Mouse (Mus musculus) erythroblast, adult 5-6 weeks (primary cell): ENCODE data around the gene Samd4. TPM values are rescaled to one million over a fixed set of nuclear protein-coding genes. Genes with fewer than 3 reads are reported as not detected.

Experiments used
- ATAC-seq: replicated peaks from 2 replicates; pipeline ENCODE4 v1.8.0; 2016; ENCODE audit warnings: moderate number of reproducible peaks, mild to moderate bottlenecking, moderate TSS enrichment, inconsistent platforms; ENCODE audit not compliant: poor library complexity, low FRiP score, severe bottlenecking
- total RNA-seq, 2 experiments: library from RNA; stranded (forward) in 1 of 2; stranded (reverse) in 1 of 2; fragments of 150-400 nt in 1 of 2; fragments of 200-764, 138-1000 nt in 1 of 2; gene quantifications; 2 replicates each; pipeline versions ENCODE4 v1.2.3 to v1.2.4; 2015 to 2017; ENCODE audit warnings: low replicate concordance in 2 of 2

Gene Samd4
- total RNA-seq, 2 experiments from 2014 or later: 7.5 to 11.5 TPM

DNA sequence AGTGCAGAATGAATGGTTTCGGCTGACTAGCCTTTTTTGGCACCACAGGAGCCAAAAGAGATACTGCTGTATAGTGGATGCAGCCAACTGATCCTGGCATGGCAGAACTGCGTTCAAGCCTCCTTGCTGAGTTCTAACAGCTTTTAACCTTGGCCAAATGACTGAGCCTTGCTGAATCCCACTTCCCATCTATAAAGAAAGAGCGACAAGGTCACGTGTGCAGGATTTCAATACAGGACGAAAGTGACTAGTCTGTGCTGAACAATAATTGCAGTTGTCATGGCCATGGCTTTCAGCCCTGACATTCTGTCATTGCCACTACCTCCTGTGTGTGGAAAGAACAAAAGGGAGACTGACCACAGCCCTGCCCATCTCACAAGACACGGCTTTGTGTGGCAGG, 99.5 kb downstream of the Samd4 start:
- ATAC-seq: no peak

DNA sequence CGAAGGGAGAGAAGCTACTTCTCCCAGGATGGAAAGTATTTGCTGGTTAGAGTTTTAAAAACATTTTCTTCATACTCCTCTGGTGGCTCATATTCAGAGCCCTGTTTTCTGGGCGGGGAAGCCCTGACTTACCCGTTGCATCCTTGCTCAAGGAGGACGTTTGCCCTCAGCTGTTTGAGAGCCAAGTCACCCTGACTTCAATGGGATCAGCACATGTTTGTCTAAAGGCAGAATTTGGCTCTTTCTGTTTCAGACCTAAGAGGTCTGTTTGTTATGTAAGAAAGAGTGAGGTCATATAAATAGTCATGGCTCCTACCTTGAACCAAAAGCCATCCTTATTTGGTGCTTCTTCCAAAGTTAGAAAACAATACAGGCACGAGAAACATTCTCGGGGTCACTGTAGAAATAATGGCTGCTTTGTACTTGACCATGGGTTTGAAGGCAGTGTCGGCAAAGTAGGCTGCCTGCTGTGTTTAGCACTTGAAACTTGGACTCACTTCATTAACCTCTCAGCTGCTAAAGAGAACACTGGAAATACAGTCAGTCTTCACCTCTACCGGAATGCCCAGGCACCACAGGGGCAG, 102.0 kb downstream of the Samd4 start:
- no peak for ATAC-seq

DNA sequence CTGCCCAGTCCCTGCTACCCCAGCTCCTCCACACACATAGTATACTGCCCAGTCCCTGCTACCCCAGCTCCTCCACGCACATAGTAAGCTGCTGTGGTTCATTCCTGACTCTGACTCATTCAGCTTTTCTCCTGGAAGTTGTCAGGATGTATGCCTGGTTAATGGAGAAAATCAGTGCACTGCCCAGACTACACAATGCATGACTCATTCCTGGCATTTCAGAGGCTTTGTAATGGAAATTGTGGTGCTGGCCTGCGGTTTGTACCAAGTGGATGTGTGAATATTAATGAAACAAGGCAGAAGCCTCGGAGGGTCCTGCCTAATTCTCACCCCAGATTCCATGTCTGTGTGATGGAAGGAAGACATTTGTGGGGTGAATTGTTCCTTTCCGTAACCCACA, 107.0 kb downstream of the Samd4 start:
- no peak for ATAC-seq

DNA sequence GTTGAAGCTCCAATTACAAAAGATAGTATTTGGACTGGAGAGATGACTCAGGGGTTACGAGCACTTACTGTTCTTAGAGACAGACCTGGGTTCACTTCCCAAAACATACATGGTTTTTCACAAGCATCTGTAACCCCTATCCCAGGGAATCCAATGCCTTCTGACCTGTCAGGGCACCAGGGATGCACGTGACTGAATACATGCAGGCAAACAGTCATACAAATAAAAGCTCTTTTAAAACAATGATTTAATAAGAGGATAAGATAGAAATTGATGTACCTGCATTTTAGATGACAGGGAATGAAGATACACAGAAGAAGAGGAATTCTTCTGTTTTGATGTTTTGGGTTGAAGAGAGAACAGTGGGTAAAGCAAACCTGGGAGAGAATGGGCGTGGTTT, 107.8 kb downstream of the Samd4 start:
- no peak for ATAC-seq

- ATAC-seq: no peak
Measured at GRCm38 (mm10) chr14:46994704-46995103, 112.0 kb downstream of the Samd4 start.

DNA sequence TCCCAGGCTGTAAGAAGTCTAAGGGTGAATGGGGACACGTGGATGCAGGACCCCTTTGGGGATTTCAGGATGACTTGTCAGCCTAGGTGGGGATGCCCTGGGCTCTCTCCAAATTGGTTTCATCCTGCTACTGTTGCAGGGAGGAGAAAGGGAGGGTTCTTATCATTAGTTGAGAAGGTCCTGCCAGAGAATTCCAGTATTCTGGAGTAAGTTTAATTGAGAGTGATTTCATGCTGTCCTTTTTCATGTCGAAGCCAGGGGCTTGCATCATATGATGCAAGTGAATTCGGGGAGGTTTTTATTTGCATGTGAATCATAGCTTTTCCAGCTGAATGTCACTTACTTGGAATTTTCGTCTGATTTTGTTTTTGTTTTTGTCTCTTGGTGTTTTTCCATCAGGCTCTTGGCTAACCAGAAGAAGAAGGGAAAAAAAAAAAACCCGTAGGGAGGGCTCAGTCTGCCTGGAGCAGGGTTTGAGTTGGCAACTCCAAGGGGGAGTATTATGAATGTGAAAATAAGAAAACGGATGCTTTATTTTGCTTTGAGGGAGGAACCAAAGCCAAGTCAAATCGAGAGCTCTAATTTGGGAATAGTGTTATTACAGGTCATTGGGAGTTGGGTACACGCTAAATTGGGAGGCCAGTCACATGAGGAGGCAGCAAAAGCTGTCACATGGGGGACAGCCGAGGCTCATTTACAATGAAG, 116.8 kb downstream of the Samd4 start:
- ATAC-seq: no peak

DNA sequence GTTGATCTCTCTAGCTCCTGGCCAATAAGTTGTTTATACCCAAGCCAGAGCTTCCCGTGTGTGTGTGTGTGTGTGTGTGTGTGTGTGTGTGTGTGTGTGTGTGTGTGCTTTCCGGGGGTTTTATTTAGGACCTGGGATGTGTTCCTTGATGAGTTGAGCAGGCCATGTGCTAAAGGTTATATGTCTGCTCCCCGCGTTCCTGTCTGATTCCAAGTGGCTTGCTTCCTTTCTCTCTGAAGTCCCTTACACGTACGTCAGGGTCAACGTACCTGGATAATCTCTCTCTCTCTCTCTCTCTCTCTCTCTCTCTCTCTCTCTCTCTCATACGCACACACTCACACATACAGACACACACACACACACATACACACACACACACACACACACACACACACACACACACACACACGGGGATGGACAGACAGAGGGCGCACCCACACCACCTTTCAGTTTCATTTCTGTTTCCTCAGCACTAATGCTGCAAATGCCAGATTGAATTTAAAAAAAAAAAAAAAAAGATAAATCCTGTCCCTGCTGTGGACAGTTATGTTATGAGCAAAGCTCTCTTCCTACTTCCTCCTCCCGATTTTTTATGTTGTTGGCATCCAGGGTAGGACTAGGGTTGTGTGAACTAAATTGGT, 117.6 kb downstream of the Samd4 start:
- no peak for ATAC-seq

DNA sequence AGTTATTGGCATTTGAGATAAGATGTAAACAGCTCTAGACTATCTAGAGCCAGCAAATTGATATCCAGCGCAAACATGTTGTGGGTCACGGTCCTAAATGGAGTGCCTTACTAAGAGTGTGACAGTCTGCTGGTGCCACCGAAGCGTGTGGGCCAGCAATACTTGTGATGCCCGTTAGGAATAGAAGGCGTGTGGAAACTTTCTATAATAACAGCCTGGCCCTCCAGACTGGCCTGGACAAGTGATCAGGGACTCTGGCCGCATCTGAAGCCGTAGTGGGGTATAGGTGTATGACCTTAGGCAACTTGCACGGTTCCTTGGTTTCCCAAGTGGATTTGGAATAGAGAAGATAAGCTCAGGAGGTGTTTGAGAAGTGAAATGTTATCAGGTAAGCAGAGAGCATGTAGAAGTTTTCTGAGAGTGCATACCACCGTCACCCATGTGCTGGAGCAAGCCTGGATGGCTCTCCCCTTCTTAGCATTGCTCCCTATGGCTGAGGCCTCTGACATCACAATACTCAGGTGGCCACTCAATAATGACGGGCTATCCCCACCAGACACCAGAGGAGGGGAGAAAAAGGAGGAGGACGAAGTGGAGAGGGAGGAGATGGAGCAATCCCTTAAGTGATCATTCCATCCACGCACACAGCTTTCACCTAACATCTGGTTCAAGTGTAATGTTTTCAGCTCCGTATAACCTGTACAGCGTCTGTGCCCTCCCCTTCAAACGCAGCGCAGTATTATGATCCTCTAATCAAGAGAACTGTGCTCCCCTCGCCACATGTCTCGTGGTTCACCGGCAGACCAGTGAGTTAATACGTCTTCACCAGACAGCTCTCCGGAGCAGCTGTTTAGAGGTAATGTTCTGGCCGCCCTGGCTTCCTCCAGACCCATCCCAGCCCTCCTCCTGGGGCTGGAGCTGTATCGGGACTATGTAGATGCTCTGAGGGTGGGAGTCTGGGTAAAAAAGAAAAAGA, 118.4 kb downstream of the Samd4 start:
- ATAC-seq: no peak

- no peak for ATAC-seq
Measured at GRCm38 (mm10) chr14:47004161-47004560, 121.5 kb downstream of the Samd4 start.

DNA sequence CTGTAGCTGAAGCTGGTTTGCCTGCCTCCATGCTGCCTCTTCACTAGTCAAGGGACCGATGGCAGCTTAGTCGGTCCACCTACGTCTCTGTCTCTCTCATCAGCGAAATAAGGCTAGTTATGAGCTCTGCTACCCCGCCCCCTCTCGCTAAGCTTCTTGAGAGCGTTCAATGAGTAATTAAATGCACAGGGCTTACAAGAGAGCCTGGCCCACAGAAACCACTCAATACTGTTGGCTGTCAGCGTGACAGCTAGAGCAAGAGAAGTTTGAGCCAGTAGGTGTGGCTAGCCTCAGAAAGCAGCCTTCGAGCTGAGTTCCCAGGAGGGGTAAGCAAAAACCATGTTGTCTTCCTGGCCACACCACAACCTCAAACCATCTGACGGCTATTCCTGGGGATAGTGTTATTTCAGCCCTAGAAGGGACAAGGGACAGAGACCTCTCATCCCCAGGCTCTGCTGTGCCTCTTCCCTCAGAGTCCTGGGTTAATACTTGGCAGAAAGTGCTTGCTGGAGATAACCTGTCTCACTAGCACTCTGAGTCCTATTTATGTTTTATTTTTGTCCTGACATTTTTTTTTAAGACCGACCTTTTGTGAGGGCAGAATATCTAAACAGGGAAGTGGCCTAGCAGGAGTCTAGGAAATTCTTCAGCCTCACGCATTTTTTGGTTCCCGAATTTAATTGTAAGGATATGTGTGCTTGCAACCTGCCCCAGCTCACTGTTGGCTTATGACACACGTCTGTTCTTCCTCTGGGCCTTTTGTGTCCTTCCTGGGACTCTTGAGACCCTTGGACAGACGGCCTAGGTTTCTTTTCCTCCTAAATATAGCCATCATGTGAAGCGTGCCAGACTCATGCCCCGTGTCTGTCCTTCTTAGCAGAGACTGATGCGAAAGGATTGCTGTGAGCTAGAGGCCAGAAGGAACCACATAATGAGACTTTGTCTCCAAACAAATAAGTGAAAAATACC, 128.8 kb downstream of the Samd4 start:
- ATAC-seq: no peak

DNA sequence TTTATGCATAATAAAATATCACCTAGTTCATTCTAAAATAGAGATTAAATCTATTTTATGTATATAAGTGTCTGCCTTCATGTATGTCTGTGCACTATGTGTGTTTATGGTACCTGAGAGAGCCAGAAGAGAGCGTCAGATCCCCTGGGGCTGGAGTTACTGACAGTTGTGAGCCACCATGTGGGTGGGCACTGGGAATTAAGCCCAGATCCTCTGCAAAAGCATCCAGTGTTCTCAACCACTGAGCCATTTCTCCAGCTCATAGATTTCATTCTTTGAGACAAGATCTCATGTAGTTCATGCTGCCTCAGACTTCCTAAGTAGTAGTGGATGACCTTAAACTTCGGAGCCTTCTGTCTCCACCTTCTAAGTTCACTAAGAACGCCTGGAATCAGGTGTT, 133.0 kb downstream of the Samd4 start:
- no peak for ATAC-seq

- ATAC-seq: no peak
Measured at GRCm38 (mm10) chr14:47017658-47018057, 135.0 kb downstream of the Samd4 start.

- ATAC-seq: no peak
Measured at GRCm38 (mm10) chr14:47020886-47021285, 138.2 kb downstream of the Samd4 start.

DNA sequence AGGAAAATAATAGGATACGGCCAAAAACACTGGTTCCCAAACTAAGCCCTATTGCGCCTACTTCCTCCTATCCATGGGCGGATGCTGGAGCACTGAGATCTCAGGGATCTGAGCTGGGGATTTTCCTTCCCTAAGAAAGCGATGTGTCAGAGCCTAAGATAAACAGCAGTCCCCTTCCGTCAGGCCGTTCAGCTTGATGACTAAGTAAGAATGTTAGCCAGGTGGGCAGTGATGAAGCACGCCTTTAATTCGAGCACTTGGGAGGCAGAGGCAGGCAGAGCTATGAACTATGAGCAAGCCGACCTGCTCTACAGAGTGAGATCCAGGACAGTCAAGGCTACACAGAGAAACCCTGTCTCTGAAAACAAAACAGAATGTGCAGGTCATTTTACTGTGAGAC, 140.9 kb downstream of the Samd4 start:
- no peak; the same call in 1 of the 2 replicates for ATAC-seq

DNA sequence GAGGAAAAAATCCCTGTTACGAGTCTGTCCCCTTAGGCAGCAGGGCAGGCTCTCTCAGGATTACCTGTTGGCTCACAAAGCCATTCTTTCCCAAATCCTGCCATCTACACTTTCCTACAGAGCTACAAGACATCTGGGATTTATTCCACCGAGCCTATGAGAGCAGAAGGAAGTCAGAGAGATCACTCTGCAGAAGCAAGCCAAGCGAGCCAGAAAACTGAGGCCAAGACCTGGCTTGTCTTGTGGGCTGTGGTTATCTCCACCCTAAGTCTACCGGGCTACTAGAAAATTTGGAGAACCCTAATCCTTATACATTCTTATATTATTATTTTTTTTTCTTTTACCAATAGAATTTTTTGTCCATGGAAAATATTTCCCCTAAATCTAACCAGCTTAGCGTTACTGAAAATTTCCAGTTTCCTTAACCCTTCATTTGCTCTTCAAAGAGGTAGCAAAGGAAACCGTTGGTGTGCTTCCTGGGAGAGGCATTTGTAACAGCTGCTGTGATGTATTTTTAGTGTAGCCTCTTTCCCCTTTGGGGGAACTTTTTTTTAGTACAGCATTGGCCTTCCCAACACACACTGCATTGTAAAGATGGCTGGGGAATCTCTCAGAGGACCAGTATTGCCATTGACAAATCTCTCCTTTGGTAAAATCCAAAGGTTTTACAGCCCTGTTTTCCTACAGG, 144.9 kb downstream of the Samd4 start:
- no peak for ATAC-seq

DNA sequence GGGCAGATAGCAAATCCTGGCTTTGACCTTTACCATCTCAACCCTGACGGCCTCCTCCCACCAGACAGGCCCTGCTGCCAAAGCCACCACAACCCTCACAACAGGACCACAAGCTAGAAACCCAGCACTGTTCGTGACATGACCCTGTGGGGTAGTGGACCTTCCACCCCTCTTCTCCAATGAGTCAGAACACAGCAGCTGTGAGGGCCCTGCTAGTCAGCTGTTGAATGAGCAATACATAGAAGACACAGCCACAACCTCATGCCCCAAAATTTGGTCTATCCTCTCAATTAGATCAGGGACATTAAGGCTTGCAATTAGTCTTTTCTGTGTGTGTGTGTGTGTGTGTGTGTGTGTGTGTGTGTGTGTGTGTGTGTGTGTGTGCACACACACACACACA, 148.9 kb downstream of the Samd4 start:
- ATAC-seq: no peak

DNA sequence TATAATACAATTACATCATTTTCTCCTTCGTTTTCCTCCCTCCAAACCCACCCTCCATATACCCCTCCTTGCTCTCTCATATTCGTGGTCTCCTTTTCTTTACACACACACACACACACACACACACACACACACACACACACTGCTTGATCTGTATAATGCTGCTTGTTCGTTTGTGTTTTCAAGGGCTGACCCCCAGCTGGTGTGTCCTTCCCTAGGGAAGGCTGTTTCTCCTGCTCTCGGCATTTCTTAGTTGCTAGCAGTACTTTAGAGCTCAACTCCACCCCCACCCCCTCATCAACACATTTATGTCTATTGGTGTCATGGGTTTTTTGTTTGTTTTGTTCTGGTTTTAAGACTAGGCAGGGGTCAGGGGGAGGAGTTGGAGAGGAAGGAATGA, 149.5 kb downstream of the Samd4 start:
- ATAC-seq: no peak

GRCm38 (mm10) chr14:47033423-47033822, 150.8 kb downstream of the Samd4 start:
- ATAC-seq: no peak

DNA sequence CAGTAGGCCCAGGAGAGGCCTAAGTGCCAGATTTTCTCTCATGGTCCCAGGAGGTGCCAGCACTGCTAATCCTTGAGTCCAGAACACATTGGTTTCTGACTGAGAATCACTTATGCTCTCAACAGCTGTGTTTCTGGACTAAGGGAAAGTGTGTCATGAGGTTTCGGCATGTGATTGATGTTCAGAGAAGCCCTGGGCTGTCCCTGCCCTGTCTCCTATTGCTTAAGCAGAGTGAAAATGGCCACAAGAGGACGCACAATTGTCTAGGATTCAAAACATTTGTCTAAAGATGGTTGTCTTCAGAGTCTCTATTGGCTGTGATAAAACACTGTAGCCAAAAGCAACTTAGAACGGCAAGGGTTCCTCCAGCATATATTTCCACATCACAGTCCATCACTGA, 159.0 kb downstream of the Samd4 start:
- ATAC-seq: no peak
